Mouse (Mus musculus): Measurements from ENCODE around the gene Strn4.

GRCm38 (mm10) chr7:16859902-16860651 lies 44.4 kb downstream of the Strn4 start:
- peak; percentile 81 for TF ChIP-seq CTCF (IDR thresholded peaks at IDR 0.05; ENCODE audit: low read depth)
- no peak for TF ChIP-seq EP300 (IDR thresholded peaks at IDR 0.05; ENCODE audit: low read depth)

All from liver, postnatal 0 days (tissue).